Mouse (Mus musculus) CD4-positive naive resting alpha-beta T cell, adult 57 days (primary cell): ENCODE measurements around the gene Selplg. TPM values are rescaled to one million over a fixed set of nuclear protein-coding genes. Genes with fewer than 3 reads are reported as not detected.

Source experiments
- total RNA-seq: library from RNA; stranded (reverse); gene quantifications from one replicate; pipeline ENCODE4 v1.2.4, GENCODE M21; 2023

Selplg gene
- 398 TPM for total RNA-seq

DNA sequence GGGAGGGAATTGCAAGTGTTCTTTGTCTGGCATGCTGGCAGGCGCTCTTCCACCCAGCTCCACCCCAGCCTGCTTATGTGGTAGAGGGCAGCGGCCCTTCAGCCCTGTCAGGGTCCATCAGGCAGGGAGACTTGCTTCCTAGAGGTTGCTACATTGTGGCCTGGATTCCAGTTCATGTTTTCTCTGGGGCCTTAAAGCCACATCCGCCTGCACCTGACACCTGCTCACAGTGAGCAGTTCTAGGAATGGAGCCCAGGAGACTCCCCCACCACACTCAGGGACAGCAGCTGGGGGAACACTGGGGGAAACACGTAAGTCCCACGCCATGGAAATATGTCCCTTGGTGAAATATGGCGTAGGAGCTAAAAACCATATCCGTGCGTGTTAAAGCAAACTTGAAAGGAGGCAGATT lies at the start of gene Selplg:
Gene Selplg (minus strand): TSS at position 155 of the 412 bp plus-strand sequence.

DNA sequence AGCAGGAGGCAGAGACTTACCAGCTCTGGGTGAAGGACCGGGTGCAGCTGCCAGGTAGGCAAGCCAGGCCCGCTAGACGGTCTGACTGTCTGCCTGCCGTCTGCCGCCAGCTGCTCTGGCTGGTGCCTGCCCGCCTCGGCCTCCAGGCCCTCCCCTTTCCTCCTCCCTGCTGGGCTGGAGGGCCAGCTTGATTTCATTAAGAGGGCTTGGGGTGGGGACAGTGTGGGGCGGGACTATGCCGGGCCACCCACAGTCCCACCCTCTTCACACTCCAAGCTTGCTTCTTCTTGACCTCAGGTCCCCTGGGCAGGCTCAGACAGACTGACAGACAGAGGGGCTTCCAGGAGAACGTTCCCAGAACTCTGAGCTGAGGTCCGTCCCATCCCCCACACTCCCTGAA lies 32.2 kb downstream of the Selplg start, which contains the start of gene Tmem119:
Gene Tmem119 (minus strand): TSS at position 237 of the 400 bp plus-strand sequence.

GRCm38 (mm10) chr5:113772450-113772895 lies 60.0 kb downstream of the Selplg start, which contains the start of the genes Sart3 and Iscu:
Gene Sart3 (minus strand): TSS chr5:113772510.
Gene Iscu (plus strand): TSS chr5:113772748.

Other genes with a start within 250 kb of the Selplg start
- 1.1 TPM for gene Cmklr1, start 182.2 kb downstream of the Selplg start, total RNA-seq
- gene 1700069L16Rik, start 107.9 kb downstream of the Selplg start, total RNA-seq = not detected
- gene Ficd, start 96.8 kb downstream of the Selplg start, total RNA-seq = 5.4 TPM
- gene Sart3, start 60.1 kb downstream of the Selplg start, total RNA-seq = 54.8 TPM
- gene Iscu, start 59.9 kb downstream of the Selplg start, total RNA-seq = 44.3 TPM
- not detected for gene Tmem119, start 32.1 kb downstream of the Selplg start, total RNA-seq
- 59.1 TPM for gene Coro1c, start 76.1 kb upstream of the Selplg start, total RNA-seq
- 42.1 TPM for gene Ssh1, start 161.2 kb upstream of the Selplg start, total RNA-seq
- not detected for gene Dao, start 171.1 kb upstream of the Selplg start, total RNA-seq
- gene Usp30, start 232.8 kb upstream of the Selplg start, total RNA-seq = 20.5 TPM